Mouse (Mus musculus): ENCODE measurements around the gene Lbx1. TPM values are rescaled to one million over a fixed set of nuclear protein-coding genes. Genes with fewer than 3 reads are reported as not detected.

The Lbx1 gene
- polyA plus RNA-seq, 1 experiment from 2014 or later: not detected

GRCm38 (mm10) chr19:45208438-45209060, 27.1 kb downstream of the Lbx1 start:
- 19% methylated on average over 22 of the region's 22 CpGs for WGBS
- no peaks in the 10 kb centered on the region for H3K9me3 ChIP-seq (ENCODE audit: control insufficient read depth, low read length)
- H3K9ac ChIP-seq (replicated peaks; ENCODE audit: low read depth, low read length): no peak overlapping the region
- no peaks in the 10 kb centered on the region; the same call in 1 of the 2 replicates for H3K27me3 ChIP-seq (replicated peaks; ENCODE audit: control insufficient read depth, insufficient read depth, low read length)
- no peaks in the 10 kb centered on the region for H3K36me3 ChIP-seq (ENCODE audit: control insufficient read depth, insufficient read depth)
- H3K27ac ChIP-seq (ENCODE audit: low read length): no peak overlapping the region
- no peaks in the 10 kb centered on the region for H3K4me1 ChIP-seq (replicated peaks; ENCODE audit: control insufficient read depth, insufficient read depth, low read length)
- no peak overlapping the region for H3K4me3 ChIP-seq (replicated peaks; ENCODE audit: low read length)
- ATAC-seq: no peak
- no peak overlapping the region for H3K4me2 ChIP-seq (ENCODE audit: low read length)

GRCm38 (mm10) chr19:45207662-45208437, 27.8 kb downstream of the Lbx1 start:
- H3K27me3 ChIP-seq (replicated peaks; ENCODE audit: control insufficient read depth, insufficient read depth, low read length): no peaks in the 10 kb centered on the region; the same call in 1 of the 2 replicates
- H3K4me3 ChIP-seq (replicated peaks; ENCODE audit: low read length): no peak overlapping the region
- ATAC-seq: no peak
- no peaks in the 10 kb centered on the region for H3K9me3 ChIP-seq (ENCODE audit: control insufficient read depth, low read length)
- WGBS: 43% methylated on average over 19 of the region's 19 CpGs
- H3K9ac ChIP-seq (replicated peaks; ENCODE audit: low read depth, low read length): no peak overlapping the region
- no peaks in the 10 kb centered on the region for H3K36me3 ChIP-seq (ENCODE audit: control insufficient read depth, insufficient read depth)
- H3K4me1 ChIP-seq (replicated peaks; ENCODE audit: control insufficient read depth, insufficient read depth, low read length): no peaks in the 10 kb centered on the region
- H3K27ac ChIP-seq (ENCODE audit: low read length): no peak overlapping the region
- H3K4me2 ChIP-seq (ENCODE audit: low read length): no peak overlapping the region

GRCm38 (mm10) chr19:45207153-45207552, 28.5 kb downstream of the Lbx1 start:
- no peak overlapping the region for H3K9ac ChIP-seq (replicated peaks; ENCODE audit: low read depth, low read length)
- H3K9me3 ChIP-seq (ENCODE audit: control insufficient read depth, low read length): no peaks in the 10 kb centered on the region
- no peak overlapping the region for H3K27ac ChIP-seq (ENCODE audit: low read length)
- whole genome bisulfite sequencing: 95% methylated on average over 15 of the region's 15 CpGs
- no peak for ATAC-seq
- H3K27me3 ChIP-seq (replicated peaks; ENCODE audit: control insufficient read depth, insufficient read depth, low read length): no peaks in the 10 kb centered on the region; the same call in 1 of the 2 replicates
- no peaks in the 10 kb centered on the region for H3K4me1 ChIP-seq (replicated peaks; ENCODE audit: control insufficient read depth, insufficient read depth, low read length)
- H3K4me2 ChIP-seq (ENCODE audit: low read length): no peak overlapping the region
- H3K36me3 ChIP-seq (ENCODE audit: control insufficient read depth, insufficient read depth): no peaks in the 10 kb centered on the region
- H3K4me3 ChIP-seq (replicated peaks; ENCODE audit: low read length): no peak overlapping the region

- Histone ChIP-seq H3K36me3 (ENCODE audit: control insufficient read depth, insufficient read depth) (no peaks in the 10 kb centered on the region), H3K27ac (ENCODE audit: low read length) (no peak overlapping the region), H3K9ac (replicated peaks; ENCODE audit: low read depth, low read length) (no peak overlapping the region), H3K9me3 (ENCODE audit: control insufficient read depth, low read length) (no peaks in the 10 kb centered on the region), H3K4me3 (replicated peaks; ENCODE audit: low read length) (no peak overlapping the region), H3K27me3 (replicated peaks; ENCODE audit: control insufficient read depth, insufficient read depth, low read length) (no peaks in the 10 kb centered on the region; the same call in 1 of the 2 replicates), H3K4me2 (ENCODE audit: low read length) (no peak overlapping the region), H3K4me1 (replicated peaks; ENCODE audit: control insufficient read depth, insufficient read depth, low read length) (no peaks in the 10 kb centered on the region)
- no peak for ATAC-seq
- 85% methylated on average over 3 of the region's 3 CpGs for WGBS
These were observed 30.1 kb downstream of the Lbx1 start for GRCm38 (mm10) chr19:45205311-45206105.

- ATAC-seq: no peak
- Histone ChIP-seq H3K27ac (ENCODE audit: low read length) (no peak overlapping the region), H3K9me3 (ENCODE audit: control insufficient read depth, low read length) (no peaks in the 10 kb centered on the region), H3K4me3 (replicated peaks; ENCODE audit: low read length) (no peak overlapping the region), H3K4me1 (replicated peaks; ENCODE audit: control insufficient read depth, insufficient read depth, low read length) (no peaks in the 10 kb centered on the region), H3K4me2 (ENCODE audit: low read length) (no peak overlapping the region), H3K36me3 (ENCODE audit: control insufficient read depth, insufficient read depth) (no peaks in the 10 kb centered on the region), H3K27me3 (replicated peaks; ENCODE audit: control insufficient read depth, insufficient read depth, low read length) (no peaks in the 10 kb centered on the region), H3K9ac (replicated peaks; ENCODE audit: low read depth, low read length) (no peak overlapping the region)
- WGBS: 90% methylated on average over 8 of the region's 8 CpGs
These were observed 38.6 kb downstream of the Lbx1 start for GRCm38 (mm10) chr19:45196967-45197366.

GRCm38 (mm10) chr19:45194651-45195050, 41.0 kb downstream of the Lbx1 start:
- Histone ChIP-seq H3K4me3 (replicated peaks; ENCODE audit: low read length) (no peak overlapping the region), H3K9me3 (ENCODE audit: control insufficient read depth, low read length) (no peaks in the 10 kb centered on the region)
- ATAC-seq: no peak

More at GRCm38 (mm10) chr19:45194651-45195050, 41.0 kb downstream of the Lbx1 start:
- Histone ChIP-seq H3K4me2 (ENCODE audit: low read length) (no peak overlapping the region), H3K4me1 (replicated peaks; ENCODE audit: control insufficient read depth, insufficient read depth, low read length) (no peaks in the 10 kb centered on the region), H3K27me3 (replicated peaks; ENCODE audit: control insufficient read depth, insufficient read depth, low read length) (no peaks in the 10 kb centered on the region), H3K36me3 (ENCODE audit: control insufficient read depth, insufficient read depth) (no peaks in the 10 kb centered on the region), H3K27ac (ENCODE audit: low read length) (no peak overlapping the region), H3K9ac (replicated peaks; ENCODE audit: low read depth, low read length) (no peak overlapping the region)
- WGBS: 46% methylated on average over 4 of the region's 4 CpGs

Other genes with a start within 250 kb of the Lbx1 start
- gene Sema4g, start 246.7 kb downstream of the Lbx1 start, polyA plus RNA-seq (2015; fragmentation: Nextera tagmentation; extraction: Ambion mirVana): 12.3 and 15.8 TPM in 2 replicates
- 24.6 and 25.5 TPM in 2 replicates for gene Twnk, start 230.1 kb downstream of the Lbx1 start, polyA plus RNA-seq (2015; fragmentation: Nextera tagmentation; extraction: Ambion mirVana)
- 76.9 and 81.8 TPM in 2 replicates for gene Mrpl43, start 229.4 kb downstream of the Lbx1 start, polyA plus RNA-seq (2015; fragmentation: Nextera tagmentation; extraction: Ambion mirVana)
- gene Lzts2, start 221.4 kb downstream of the Lbx1 start, polyA plus RNA-seq (2015; fragmentation: Nextera tagmentation; extraction: Ambion mirVana): 18.2 and 19.5 TPM in 2 replicates
- gene Pdzd7, start 190.1 kb downstream of the Lbx1 start, polyA plus RNA-seq (2015; fragmentation: Nextera tagmentation; extraction: Ambion mirVana): 1.9 and 2.7 TPM in 2 replicates
- 69.5 and 80.3 TPM in 2 replicates for gene Sfxn3, start 188.3 kb downstream of the Lbx1 start, polyA plus RNA-seq (2015; fragmentation: Nextera tagmentation; extraction: Ambion mirVana)
- 0.80 and 3.4 TPM in 2 replicates for gene Kazald1, start 160.6 kb downstream of the Lbx1 start, polyA plus RNA-seq (2015; fragmentation: Nextera tagmentation; extraction: Ambion mirVana)
- not detected in 2 replicates for gene Tlx1, start 85.1 kb downstream of the Lbx1 start, polyA plus RNA-seq (2015; fragmentation: Nextera tagmentation; extraction: Ambion mirVana)
- gene Btrc, start 127.9 kb upstream of the Lbx1 start, polyA plus RNA-seq (2015; fragmentation: Nextera tagmentation; extraction: Ambion mirVana): 65.1 and 65.8 TPM in 2 replicates